Mouse (Mus musculus): ENCODE measurements around the gene Lactb. TPM values are rescaled to one million over a fixed set of nuclear protein-coding genes. Genes with fewer than 3 reads are reported as not detected.

Gene Lactb
- polyA plus RNA-seq (2016; fragmentation: Nextera tagmentation; extraction: Ambion mirVana) = 9.0 and 9.8 TPM in 2 replicates

DNA sequence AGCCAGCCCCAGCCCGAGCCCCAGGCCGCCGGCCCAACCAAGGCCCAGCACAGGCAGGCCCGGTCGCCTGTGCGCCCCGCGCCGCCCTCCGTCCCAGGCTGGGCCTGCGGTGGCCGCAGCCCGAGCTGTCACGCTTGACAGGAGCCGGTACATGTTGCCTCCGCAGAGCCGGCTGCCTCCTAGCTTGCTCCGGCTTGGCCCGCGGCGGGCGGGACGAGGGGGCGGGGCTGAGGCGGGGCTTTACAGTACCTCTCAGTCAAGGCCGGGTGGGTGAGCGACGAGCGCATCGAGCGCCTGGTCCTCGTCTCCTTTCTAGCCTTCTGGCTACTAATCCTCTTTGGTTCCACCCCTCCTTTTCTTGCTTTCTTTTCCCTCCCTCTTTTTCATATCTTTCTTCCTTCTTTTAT, at the start of gene Lactb:
TSS of gene Lactb (minus strand) at position 246 of the 407 bp plus-strand sequence.
- peaks cover 22% of the 10 kb centered on the region for H3K4me1 ChIP-seq
- WGBS = 1% methylated on average over 32 of the region's 32 CpGs
- H3K27ac ChIP-seq (replicated peaks) = peak within 1 kb of the TSS; percentile 87
- H3K9me3 ChIP-seq = no peaks in the 10 kb centered on the region
- peak within 1 kb of the TSS; percentile 98 for H3K4me3 ChIP-seq
- H3K27me3 ChIP-seq (replicated peaks; ENCODE audit: low read depth, poor library complexity, severe bottlenecking) = peaks cover 7% of the 10 kb centered on the region
- DNase-seq (ENCODE audit: low spot score) = peak; percentile 98
- H3K36me3 ChIP-seq (replicated peaks) = peaks cover 9% of the 10 kb centered on the region

DNA sequence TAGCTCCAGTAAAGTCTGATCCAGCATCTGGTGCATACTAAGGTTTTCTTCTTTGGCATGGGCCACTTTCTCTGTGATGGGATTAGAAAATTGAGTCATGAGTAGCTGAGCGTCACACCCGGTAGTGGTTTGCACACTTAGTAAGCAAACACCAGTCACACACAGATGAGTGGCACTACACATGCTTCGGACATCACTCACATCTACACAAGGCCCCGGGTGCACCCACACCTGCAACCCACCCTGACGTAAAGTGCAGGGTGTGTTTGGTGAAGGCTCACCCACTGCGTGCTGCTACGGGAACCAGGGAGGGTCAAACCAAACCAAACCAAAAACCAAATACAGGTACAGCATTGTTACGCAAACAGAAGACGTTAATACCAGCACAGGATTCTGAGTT, 48.1 kb upstream of the Lactb start:
- 94% methylated on average over 9 of the region's 9 CpGs for WGBS
- Histone ChIP-seq H3K27ac (replicated peaks) (no peak overlapping the region), H3K27me3 (replicated peaks; ENCODE audit: low read depth, poor library complexity, severe bottlenecking) (no peaks in the 10 kb centered on the region), H3K9me3 (no peaks in the 10 kb centered on the region), H3K4me3 (no peak overlapping the region), H3K36me3 (replicated peaks) (peaks cover 78% of the 10 kb centered on the region), H3K4me1 (no peaks in the 10 kb centered on the region)
- no peak for DNase-seq (ENCODE audit: low spot score)

DNA sequence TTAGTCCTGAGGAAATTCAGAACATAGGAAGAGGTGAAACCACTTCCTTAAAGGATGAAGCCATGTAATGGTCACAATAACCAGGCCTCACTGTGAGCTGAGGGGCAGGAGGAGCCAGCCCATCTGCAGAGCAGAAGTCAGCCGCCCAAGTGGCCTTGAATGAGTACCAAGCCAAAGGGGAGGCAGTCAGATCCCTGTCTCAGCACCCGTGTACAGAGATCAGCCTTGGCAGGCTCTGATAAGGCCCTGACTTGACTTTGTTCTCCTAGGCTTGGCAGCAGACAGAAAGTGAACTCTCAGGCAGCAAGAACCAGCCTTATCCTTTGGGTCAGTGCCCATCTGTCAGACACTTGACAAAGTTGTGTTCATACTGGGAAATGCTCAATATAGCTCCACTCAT, 44.8 kb upstream of the Lactb start:
- WGBS = 78% methylated on average over 2 of the region's 2 CpGs
- Histone ChIP-seq H3K27me3 (replicated peaks; ENCODE audit: low read depth, poor library complexity, severe bottlenecking) (no peaks in the 10 kb centered on the region), H3K9me3 (no peaks in the 10 kb centered on the region), H3K4me3 (no peak overlapping the region), H3K4me1 (peaks cover 5% of the 10 kb centered on the region; the same call in 1 of the 2 replicates), H3K36me3 (replicated peaks) (peaks cover 47% of the 10 kb centered on the region), H3K27ac (replicated peaks) (no peak overlapping the region)
- DNase-seq (ENCODE audit: low spot score) = no peak

DNA sequence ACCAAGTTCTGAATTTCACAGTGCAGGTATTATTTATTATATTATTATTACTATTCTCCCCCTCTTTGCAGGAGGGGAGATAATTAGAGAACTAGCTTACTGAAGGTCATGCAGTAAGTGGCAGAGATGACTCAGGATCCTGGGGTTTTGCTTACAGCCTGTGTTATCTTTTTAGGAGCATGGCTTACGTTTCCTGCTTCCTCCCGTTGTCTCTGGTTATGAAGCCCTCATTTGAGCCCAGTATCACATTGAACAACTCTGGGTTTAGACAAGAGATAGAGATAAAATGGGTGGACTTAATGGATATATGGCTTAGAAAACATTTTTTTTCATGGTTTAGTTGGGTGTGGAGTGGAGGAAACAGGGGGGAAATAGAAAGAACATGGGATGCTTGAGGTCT, 38.2 kb upstream of the Lactb start:
- H3K36me3 ChIP-seq (replicated peaks) = no peaks in the 10 kb centered on the region
- DNase-seq (ENCODE audit: low spot score) = no peak
- H3K27me3 ChIP-seq (replicated peaks; ENCODE audit: low read depth, poor library complexity, severe bottlenecking) = no peaks in the 10 kb centered on the region
- no peaks in the 10 kb centered on the region for H3K9me3 ChIP-seq
- no peak overlapping the region for H3K27ac ChIP-seq (replicated peaks)
- WGBS = 71% methylated on average over 2 of the region's 2 CpGs
- no peak overlapping the region for H3K4me3 ChIP-seq
- H3K4me1 ChIP-seq = peaks cover 41% of the 10 kb centered on the region

DNA sequence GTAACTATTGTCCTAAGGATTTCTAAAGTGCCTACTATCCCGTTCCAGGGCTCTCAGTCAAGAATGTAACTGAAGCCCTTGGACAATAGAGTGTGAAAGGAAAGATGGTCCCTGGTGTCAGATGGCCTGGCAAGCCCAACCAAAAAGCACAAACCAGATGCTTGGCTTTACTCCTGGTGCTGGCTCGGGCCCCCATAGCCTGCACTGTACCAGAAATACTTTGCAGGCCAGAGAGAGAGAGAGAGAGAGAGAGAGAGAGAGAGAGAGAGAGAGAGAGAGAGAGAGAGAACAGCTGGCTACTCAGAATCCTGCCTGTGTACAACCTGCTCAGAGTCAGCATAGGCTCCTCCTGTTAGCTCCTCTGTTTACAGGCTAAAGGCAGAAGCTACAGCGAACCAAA, 37.2 kb upstream of the Lactb start:
- H3K27me3 ChIP-seq (replicated peaks; ENCODE audit: low read depth, poor library complexity, severe bottlenecking) = no peaks in the 10 kb centered on the region
- H3K4me1 ChIP-seq = peaks cover 51% of the 10 kb centered on the region
- no peaks in the 10 kb centered on the region for H3K9me3 ChIP-seq
- WGBS = 44% methylated on average over 3 of the region's 3 CpGs
- no peaks in the 10 kb centered on the region for H3K36me3 ChIP-seq (replicated peaks)
- H3K27ac ChIP-seq (replicated peaks) = peak overlapping the region; percentile 54
- H3K4me3 ChIP-seq = no peak overlapping the region
- DNase-seq (ENCODE audit: low spot score) = no peak

DNA sequence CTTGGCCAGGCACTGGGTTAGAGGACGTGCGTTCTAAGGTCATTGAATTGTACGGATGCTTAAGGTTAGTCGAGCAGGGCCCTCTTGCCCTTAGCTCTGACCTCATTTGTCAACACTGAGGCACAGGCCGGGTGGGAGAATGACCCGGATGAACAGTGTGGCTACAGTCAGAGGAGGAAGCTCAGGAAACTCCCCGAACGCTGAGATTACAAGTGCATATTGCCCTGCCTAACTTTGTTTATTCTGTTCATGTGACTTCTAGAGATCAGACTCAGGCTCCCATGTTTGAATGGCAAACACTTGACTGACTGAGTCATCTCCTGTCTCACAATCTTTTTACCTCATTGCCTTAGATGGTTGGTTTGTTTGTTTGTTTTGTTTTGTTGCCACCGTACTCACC, 36.2 kb upstream of the Lactb start:
- Histone ChIP-seq H3K36me3 (replicated peaks) (no peaks in the 10 kb centered on the region), H3K9me3 (no peaks in the 10 kb centered on the region), H3K4me1 (peaks cover 53% of the 10 kb centered on the region), H3K4me3 (no peak overlapping the region), H3K27ac (replicated peaks) (no peak overlapping the region), H3K27me3 (replicated peaks; ENCODE audit: low read depth, poor library complexity, severe bottlenecking) (no peaks in the 10 kb centered on the region)
- DNase-seq (ENCODE audit: low spot score) = no peak
- 67% methylated on average over 9 of the region's 9 CpGs for WGBS

DNA sequence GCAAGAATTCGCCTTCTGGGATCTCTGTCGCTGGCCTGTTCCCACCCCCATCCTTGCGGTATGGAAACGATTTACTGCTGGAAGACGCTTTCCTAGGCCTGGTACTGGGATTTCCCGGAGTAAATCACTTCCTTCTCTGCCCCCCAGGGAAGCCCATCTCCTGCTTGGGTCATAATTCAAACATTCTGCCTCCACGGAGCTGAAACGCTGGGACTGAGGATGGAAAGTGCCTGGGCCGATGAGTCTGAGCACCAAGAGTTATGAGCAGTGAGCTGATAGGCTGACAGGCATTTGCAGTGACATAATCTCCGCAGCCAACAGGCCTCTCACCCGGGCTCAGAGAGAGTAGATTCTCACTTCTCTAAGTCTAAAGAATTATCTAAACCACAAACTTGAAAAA, 33.5 kb upstream of the Lactb start:
- peak overlapping the region; percentile 69 for H3K27ac ChIP-seq (replicated peaks)
- 26% methylated on average over 11 of the region's 11 CpGs for WGBS

DNA sequence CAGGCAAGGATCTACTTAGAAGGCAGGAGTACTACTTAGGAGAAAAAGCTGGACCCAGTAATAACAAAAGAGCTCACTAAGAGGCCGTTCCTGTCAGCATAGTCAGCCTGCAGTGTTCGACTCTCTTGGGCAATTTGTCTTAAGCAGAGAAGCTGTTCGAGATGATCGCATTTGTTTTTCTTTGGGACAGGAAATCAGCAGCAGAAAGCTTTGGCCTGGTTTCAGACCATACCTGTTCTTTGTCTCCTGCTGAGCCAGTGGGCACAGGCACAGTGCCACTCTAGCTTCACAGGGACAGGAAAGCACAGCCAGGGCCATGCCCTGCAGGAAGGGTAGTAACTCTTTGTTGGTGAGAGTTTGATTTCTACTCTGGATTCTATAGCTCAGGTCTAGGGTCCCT, 31.1 kb upstream of the Lactb start:
- WGBS = 74% methylated on average over 4 of the region's 4 CpGs
- Histone ChIP-seq H3K4me1 (peaks cover 48% of the 10 kb centered on the region), H3K4me3 (no peak overlapping the region), H3K27ac (replicated peaks) (peak overlapping the region; percentile 48), H3K27me3 (replicated peaks; ENCODE audit: low read depth, poor library complexity, severe bottlenecking) (no peaks in the 10 kb centered on the region), H3K36me3 (replicated peaks) (no peaks in the 10 kb centered on the region), H3K9me3 (no peaks in the 10 kb centered on the region)
- DNase-seq (ENCODE audit: low spot score) = no peak

More for the DNA sequence above, 33.5 kb upstream of the Lactb start:
- H3K9me3 ChIP-seq = no peaks in the 10 kb centered on the region
- DNase-seq (ENCODE audit: low spot score) = peak; percentile 67
- no peak overlapping the region for H3K4me3 ChIP-seq
- no peaks in the 10 kb centered on the region for H3K27me3 ChIP-seq (replicated peaks; ENCODE audit: low read depth, poor library complexity, severe bottlenecking)
- peaks cover 63% of the 10 kb centered on the region for H3K4me1 ChIP-seq
- no peaks in the 10 kb centered on the region for H3K36me3 ChIP-seq (replicated peaks)

DNA sequence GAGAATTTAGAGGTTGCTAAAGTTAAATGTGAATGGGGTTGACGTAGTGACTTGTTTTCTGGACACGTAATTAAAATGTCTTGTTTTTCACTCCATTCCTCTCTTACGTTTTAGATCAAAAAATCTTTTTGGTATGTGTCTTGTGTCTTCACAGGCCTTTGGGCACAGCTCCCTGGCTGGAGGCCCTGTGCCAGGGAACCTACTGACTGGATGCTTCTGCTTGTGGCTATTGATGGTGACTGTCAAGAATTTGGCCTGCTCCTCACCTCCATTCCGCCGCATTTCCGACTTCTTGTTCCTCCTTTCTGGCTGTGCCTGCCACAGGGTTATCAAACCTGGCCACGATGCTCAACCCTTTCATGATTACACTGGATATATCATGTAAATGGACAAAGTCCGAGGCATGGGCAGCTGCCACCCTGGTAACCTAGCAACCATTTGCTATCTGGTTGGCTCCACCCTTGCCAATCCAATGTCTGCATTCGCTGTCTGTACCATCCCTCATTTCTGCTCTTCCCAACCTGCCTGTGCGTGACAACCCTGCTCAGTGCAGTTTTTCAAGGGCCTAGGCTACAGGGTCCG, 30.0 kb upstream of the Lactb start:
- Histone ChIP-seq H3K36me3 (replicated peaks) (no peaks in the 10 kb centered on the region), H3K4me3 (no peak overlapping the region), H3K27me3 (replicated peaks; ENCODE audit: low read depth, poor library complexity, severe bottlenecking) (no peaks in the 10 kb centered on the region), H3K9me3 (no peaks in the 10 kb centered on the region), H3K4me1 (peaks cover 47% of the 10 kb centered on the region), H3K27ac (replicated peaks) (no peak overlapping the region)
- DNase-seq (ENCODE audit: low spot score) = no peak
- WGBS = 89% methylated on average over 11 of the region's 11 CpGs

DNA sequence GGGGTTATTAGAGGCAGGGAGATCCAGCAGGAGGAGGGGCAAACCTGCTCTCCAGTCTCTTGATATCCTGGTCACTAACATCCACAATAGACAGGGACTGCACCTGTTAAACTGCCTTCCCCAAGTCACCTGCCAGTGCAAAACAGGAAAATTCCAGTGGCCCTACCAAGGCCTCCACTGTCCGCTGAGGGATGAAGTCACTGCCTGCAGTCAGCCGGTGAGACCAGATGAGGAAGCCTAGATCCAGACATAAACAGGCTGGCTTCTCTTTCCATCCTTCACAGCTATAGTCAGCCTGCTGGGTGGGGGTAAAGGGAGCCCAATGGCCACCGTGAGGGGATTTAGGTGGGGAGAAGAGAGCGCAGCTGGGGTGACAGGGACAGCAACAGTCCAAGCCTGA, 28.4 kb upstream of the Lactb start:
- 50% methylated on average over 4 of the region's 4 CpGs for WGBS
- no peaks in the 10 kb centered on the region for H3K27me3 ChIP-seq (replicated peaks; ENCODE audit: low read depth, poor library complexity, severe bottlenecking)
- H3K9me3 ChIP-seq = no peaks in the 10 kb centered on the region
- DNase-seq (ENCODE audit: low spot score) = no peak
- H3K4me1 ChIP-seq = peaks cover 35% of the 10 kb centered on the region
- no peak overlapping the region for H3K27ac ChIP-seq (replicated peaks)
- no peaks in the 10 kb centered on the region for H3K36me3 ChIP-seq (replicated peaks)
- H3K4me3 ChIP-seq = no peak overlapping the region

DNA sequence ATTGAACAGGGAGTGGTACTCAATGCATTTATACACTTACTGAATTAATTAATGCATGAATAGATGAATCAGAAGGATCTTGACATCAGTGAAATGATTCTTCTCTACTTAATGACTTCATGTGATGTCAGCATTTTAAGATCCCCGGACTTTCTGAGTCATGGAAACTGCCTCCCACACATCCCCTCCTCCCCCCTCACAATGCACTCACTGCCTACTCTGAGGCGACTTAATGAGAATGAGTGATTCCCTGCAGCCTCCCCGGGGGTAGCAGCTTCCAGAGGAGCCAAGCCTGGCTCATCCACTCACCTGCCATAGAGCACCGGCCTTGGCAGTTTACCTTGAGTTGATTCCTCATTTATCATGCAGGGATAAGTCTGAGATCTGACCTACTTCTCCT, 27.9 kb upstream of the Lactb start:
- Histone ChIP-seq H3K9me3 (no peaks in the 10 kb centered on the region), H3K4me3 (no peak overlapping the region), H3K4me1 (peaks cover 30% of the 10 kb centered on the region), H3K27me3 (replicated peaks; ENCODE audit: low read depth, poor library complexity, severe bottlenecking) (no peaks in the 10 kb centered on the region), H3K36me3 (replicated peaks) (no peaks in the 10 kb centered on the region), H3K27ac (replicated peaks) (no peak overlapping the region)
- no peak for DNase-seq (ENCODE audit: low spot score)
- WGBS = 34% methylated on average over 4 of the region's 4 CpGs

DNA sequence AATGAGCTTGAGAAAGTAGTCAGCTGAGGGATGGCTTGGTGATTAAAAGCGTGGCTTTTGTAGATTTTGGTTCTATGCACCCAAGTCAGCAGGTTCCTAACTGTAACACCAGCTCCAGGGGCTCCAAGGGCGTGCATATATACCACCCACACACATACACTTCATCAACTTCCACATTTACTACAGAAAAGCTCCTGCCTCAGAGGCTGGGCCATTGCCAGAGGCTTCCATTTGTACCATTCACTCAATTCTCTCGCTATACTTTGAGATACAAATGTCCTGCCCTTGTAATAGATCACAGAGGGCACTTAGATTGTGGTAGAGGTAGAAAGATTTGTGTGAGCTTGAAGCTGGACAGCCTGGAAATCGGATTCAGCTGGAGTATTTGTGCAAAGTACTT, 26.2 kb upstream of the Lactb start:
- H3K4me3 ChIP-seq = no peak overlapping the region
- no peak overlapping the region for H3K27ac ChIP-seq (replicated peaks)
- WGBS = 80% methylated on average over 4 of the region's 4 CpGs
- H3K27me3 ChIP-seq (replicated peaks; ENCODE audit: low read depth, poor library complexity, severe bottlenecking) = no peaks in the 10 kb centered on the region
- H3K9me3 ChIP-seq = no peaks in the 10 kb centered on the region
- H3K36me3 ChIP-seq (replicated peaks) = no peaks in the 10 kb centered on the region
- DNase-seq (ENCODE audit: low spot score) = no peak
- peaks cover 17% of the 10 kb centered on the region for H3K4me1 ChIP-seq

DNA sequence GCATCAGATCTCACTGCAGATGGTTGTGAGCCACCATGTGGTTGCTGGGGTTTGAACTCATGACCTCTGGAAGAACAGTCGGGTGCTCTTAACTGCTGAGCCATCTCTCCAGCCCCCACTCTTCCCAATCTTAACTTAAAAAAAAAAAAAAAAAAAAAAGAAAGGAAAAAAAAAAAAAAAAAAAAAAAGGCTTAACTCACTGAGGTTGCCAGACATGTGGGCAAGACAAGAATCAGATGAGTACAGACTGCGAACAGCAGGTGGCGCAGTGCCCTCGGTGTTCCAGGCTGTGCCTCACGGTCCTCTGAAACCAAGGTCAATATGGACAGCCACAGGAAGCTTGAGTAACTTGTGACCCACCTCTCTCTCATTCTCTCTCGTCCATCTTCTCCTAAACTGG, 25.8 kb upstream of the Lactb start:
- Histone ChIP-seq H3K4me3 (no peak overlapping the region), H3K27ac (replicated peaks) (no peak overlapping the region), H3K27me3 (replicated peaks; ENCODE audit: low read depth, poor library complexity, severe bottlenecking) (no peaks in the 10 kb centered on the region), H3K4me1 (peaks cover 12% of the 10 kb centered on the region), H3K36me3 (replicated peaks) (no peaks in the 10 kb centered on the region), H3K9me3 (no peaks in the 10 kb centered on the region)
- DNase-seq (ENCODE audit: low spot score) = peak; percentile 90
- 4% methylated on average over 6 of the region's 6 CpGs for WGBS

All from embryonic facial prominence, embryonic 10.5 days (tissue).